Mouse (Mus musculus): ENCODE results near the gene Gfer. TPM values are rescaled to one million over a fixed set of nuclear protein-coding genes. Genes with fewer than 3 reads are reported as not detected.

Gfer gene
- polyA plus RNA-seq, 1 experiment from 2014 or later, result 37.3 TPM

GRCm38 (mm10) chr17:24735446-24735845 lies 39.5 kb upstream of the Gfer start:
- no peak overlapping the region; the same call in 1 of the 2 replicates for H3K27ac ChIP-seq (ENCODE audit: low read depth, low read length)
- peak overlapping the region; percentile 94 for H3K4me2 ChIP-seq (ENCODE audit: low read length)
- H3K27me3 ChIP-seq (replicated peaks; ENCODE audit: control insufficient read depth, insufficient read depth, low read length), result peaks cover 2% of the 10 kb centered on the region; the same call in 1 of the 2 replicates
- no peaks in the 10 kb centered on the region for H3K9me3 ChIP-seq (ENCODE audit: control insufficient read depth, low read length)
- no peak for ATAC-seq
- no peaks in the 10 kb centered on the region for H3K36me3 ChIP-seq (ENCODE audit: control insufficient read depth, insufficient read depth, low read length)
- H3K9ac ChIP-seq (ENCODE audit: low read depth, low read length), result no peak overlapping the region
- H3K4me3 ChIP-seq (ENCODE audit: low read length), result no peak overlapping the region
- 86% methylated on average over 7 of the region's 7 CpGs for WGBS
- H3K4me1 ChIP-seq (ENCODE audit: control insufficient read depth, insufficient read depth, low read depth, low read length), result peaks cover 15% of the 10 kb centered on the region

- no peaks in the 10 kb centered on the region for H3K9me3 ChIP-seq (ENCODE audit: control insufficient read depth, low read length)
- no peak for ATAC-seq
- H3K4me1 ChIP-seq (ENCODE audit: control insufficient read depth, insufficient read depth, low read depth, low read length), result peaks cover 15% of the 10 kb centered on the region
- no peak overlapping the region for H3K4me2 ChIP-seq (ENCODE audit: low read length)
- no peaks in the 10 kb centered on the region for H3K36me3 ChIP-seq (ENCODE audit: control insufficient read depth, insufficient read depth, low read length)
- H3K27ac ChIP-seq (ENCODE audit: low read depth, low read length), result no peak overlapping the region
- H3K9ac ChIP-seq (ENCODE audit: low read depth, low read length), result no peak overlapping the region
- WGBS, result 85% methylated on average over 1 of the region's 1 CpGs
- H3K27me3 ChIP-seq (replicated peaks; ENCODE audit: control insufficient read depth, insufficient read depth, low read length), result peaks cover 2% of the 10 kb centered on the region; the same call in 1 of the 2 replicates
- no peak overlapping the region for H3K4me3 ChIP-seq (ENCODE audit: low read length)
These were observed 38.6 kb upstream of the Gfer start for GRCm38 (mm10) chr17:24734513-24734912.

GRCm38 (mm10) chr17:24733434-24734050 lies 37.6 kb upstream of the Gfer start:
- Histone ChIP-seq H3K9me3 (ENCODE audit: control insufficient read depth, low read length) (no peaks in the 10 kb centered on the region), H3K4me1 (ENCODE audit: control insufficient read depth, insufficient read depth, low read depth, low read length) (peaks cover 15% of the 10 kb centered on the region), H3K36me3 (ENCODE audit: control insufficient read depth, insufficient read depth, low read length) (no peaks in the 10 kb centered on the region), H3K27ac (ENCODE audit: low read depth, low read length) (no peak overlapping the region), H3K9ac (ENCODE audit: low read depth, low read length) (no peak overlapping the region; the same call in 1 of the 2 replicates), H3K4me3 (ENCODE audit: low read length) (no peak overlapping the region), H3K27me3 (replicated peaks; ENCODE audit: control insufficient read depth, insufficient read depth, low read length) (peaks cover 2% of the 10 kb centered on the region; the same call in 1 of the 2 replicates), H3K4me2 (ENCODE audit: low read length) (no peak overlapping the region)
- 91% methylated on average over 21 of the region's 21 CpGs for WGBS
- no peak for ATAC-seq

GRCm38 (mm10) chr17:24732233-24732935 lies 36.4 kb upstream of the Gfer start:
- peaks cover 12% of the 10 kb centered on the region for H3K4me1 ChIP-seq (ENCODE audit: control insufficient read depth, insufficient read depth, low read depth, low read length)
- H3K4me2 ChIP-seq (ENCODE audit: low read length), result no peak overlapping the region
- H3K4me3 ChIP-seq (ENCODE audit: low read length), result no peak overlapping the region
- H3K36me3 ChIP-seq (ENCODE audit: control insufficient read depth, insufficient read depth, low read length), result no peaks in the 10 kb centered on the region
- no peak overlapping the region for H3K9ac ChIP-seq (ENCODE audit: low read depth, low read length)
- ATAC-seq, result no peak
- H3K9me3 ChIP-seq (ENCODE audit: control insufficient read depth, low read length), result no peaks in the 10 kb centered on the region
- H3K27me3 ChIP-seq (replicated peaks; ENCODE audit: control insufficient read depth, insufficient read depth, low read length), result peaks cover 2% of the 10 kb centered on the region; the same call in 1 of the 2 replicates
- H3K27ac ChIP-seq (ENCODE audit: low read depth, low read length), result no peak overlapping the region
- WGBS, result 81% methylated on average over 12 of the region's 12 CpGs

- Histone ChIP-seq H3K27me3 (replicated peaks; ENCODE audit: control insufficient read depth, insufficient read depth, low read length) (peaks cover 2% of the 10 kb centered on the region; the same call in 1 of the 2 replicates), H3K27ac (ENCODE audit: low read depth, low read length) (no peak overlapping the region), H3K36me3 (ENCODE audit: control insufficient read depth, insufficient read depth, low read length) (no peaks in the 10 kb centered on the region), H3K4me3 (ENCODE audit: low read length) (no peak overlapping the region), H3K4me1 (ENCODE audit: control insufficient read depth, insufficient read depth, low read depth, low read length) (0 out of 2 replicates have a peak, but pooled peaks cover 2% of the 10 kb centered on the region), H3K9me3 (ENCODE audit: control insufficient read depth, low read length) (no peaks in the 10 kb centered on the region), H3K9ac (ENCODE audit: low read depth, low read length) (no peak overlapping the region), H3K4me2 (ENCODE audit: low read length) (no peak overlapping the region)
- 79% methylated on average over 14 of the region's 14 CpGs for WGBS
- no peak for ATAC-seq
These were observed 34.8 kb upstream of the Gfer start for GRCm38 (mm10) chr17:24730787-24731186.

GRCm38 (mm10) chr17:24729067-24729466 lies 33.1 kb upstream of the Gfer start:
- H3K4me2 ChIP-seq (ENCODE audit: low read length), result no peak overlapping the region
- no peak for ATAC-seq
- no peak overlapping the region for H3K27ac ChIP-seq (ENCODE audit: low read depth, low read length)
- no peak overlapping the region for H3K9ac ChIP-seq (ENCODE audit: low read depth, low read length)
- H3K4me1 ChIP-seq (ENCODE audit: control insufficient read depth, insufficient read depth, low read depth, low read length), result no peaks in the 10 kb centered on the region
- no peak overlapping the region for H3K4me3 ChIP-seq (ENCODE audit: low read length)
- peaks cover 2% of the 10 kb centered on the region; the same call in 1 of the 2 replicates for H3K27me3 ChIP-seq (replicated peaks; ENCODE audit: control insufficient read depth, insufficient read depth, low read length)
- WGBS, result 74% methylated on average over 6 of the region's 6 CpGs
- H3K9me3 ChIP-seq (ENCODE audit: control insufficient read depth, low read length), result no peaks in the 10 kb centered on the region
- H3K36me3 ChIP-seq (ENCODE audit: control insufficient read depth, insufficient read depth, low read length), result no peaks in the 10 kb centered on the region

- H3K4me2 ChIP-seq (ENCODE audit: low read length), result no peak overlapping the region
- no peaks in the 10 kb centered on the region for H3K36me3 ChIP-seq (ENCODE audit: control insufficient read depth, insufficient read depth, low read length)
- WGBS, result 77% methylated on average over 17 of the region's 17 CpGs
- no peak for ATAC-seq
- H3K9me3 ChIP-seq (ENCODE audit: control insufficient read depth, low read length), result no peaks in the 10 kb centered on the region
- H3K27ac ChIP-seq (ENCODE audit: low read depth, low read length), result no peak overlapping the region
- no peak overlapping the region for H3K4me3 ChIP-seq (ENCODE audit: low read length)
- H3K27me3 ChIP-seq (replicated peaks; ENCODE audit: control insufficient read depth, insufficient read depth, low read length), result no peaks in the 10 kb centered on the region
- no peak overlapping the region for H3K9ac ChIP-seq (ENCODE audit: low read depth, low read length)
- peaks cover 5% of the 10 kb centered on the region for H3K4me1 ChIP-seq (ENCODE audit: control insufficient read depth, insufficient read depth, low read depth, low read length)
These were observed 32.2 kb upstream of the Gfer start for GRCm38 (mm10) chr17:24728184-24728583.

- no peak within 1 kb of the TSS for H3K9ac ChIP-seq (ENCODE audit: low read depth, low read length)
- H3K36me3 ChIP-seq (ENCODE audit: control insufficient read depth, insufficient read depth, low read length), result no peaks in the 10 kb centered on the region
- no peak within 1 kb of the TSS for H3K4me2 ChIP-seq (ENCODE audit: low read length)
- 81% methylated on average over 2 of the region's 2 CpGs for WGBS
- H3K9me3 ChIP-seq (ENCODE audit: control insufficient read depth, low read length), result no peaks in the 10 kb centered on the region
- H3K27ac ChIP-seq (ENCODE audit: low read depth, low read length), result no peak within 1 kb of the TSS
- H3K27me3 ChIP-seq (replicated peaks; ENCODE audit: control insufficient read depth, insufficient read depth, low read length), result no peaks in the 10 kb centered on the region
- H3K4me1 ChIP-seq (ENCODE audit: control insufficient read depth, insufficient read depth, low read depth, low read length), result peaks cover 9% of the 10 kb centered on the region
- no peak within 1 kb of the TSS for H3K4me3 ChIP-seq (ENCODE audit: low read length)
- ATAC-seq, result no peak
These were observed 31.7 kb upstream of the Gfer start, which contains the start of gene Rpl3l for GRCm38 (mm10) chr17:24727618-24728017. TSS of gene Rpl3l (plus strand) at chr17:24727820.

GRCm38 (mm10) chr17:24725637-24726390 lies 29.9 kb upstream of the Gfer start:
- H3K27ac ChIP-seq (ENCODE audit: low read depth, low read length), result no peak overlapping the region
- H3K4me2 ChIP-seq (ENCODE audit: low read length), result no peak overlapping the region
- H3K27me3 ChIP-seq (replicated peaks; ENCODE audit: control insufficient read depth, insufficient read depth, low read length), result no peaks in the 10 kb centered on the region
- H3K4me1 ChIP-seq (ENCODE audit: control insufficient read depth, insufficient read depth, low read depth, low read length), result peaks cover 23% of the 10 kb centered on the region
- H3K4me3 ChIP-seq (ENCODE audit: low read length), result no peak overlapping the region
- no peak overlapping the region for H3K9ac ChIP-seq (ENCODE audit: low read depth, low read length)
- H3K9me3 ChIP-seq (ENCODE audit: control insufficient read depth, low read length), result no peaks in the 10 kb centered on the region
- no peak for ATAC-seq
- peaks cover 9% of the 10 kb centered on the region for H3K36me3 ChIP-seq (ENCODE audit: control insufficient read depth, insufficient read depth, low read length)
- WGBS, result 65% methylated on average over 3 of the region's 3 CpGs
